Mouse (Mus musculus) megakaryocyte, embryonic 14.5 days (primary cell): ENCODE results near the gene Prkaa2.

Experiments
- FLI1 ChIP-seq: IDR thresholded peaks from 2 replicates; pipeline ENCODE4 v1.6.1; 2012; ENCODE audit warnings: low read length, inconsistent platforms, mixed read lengths
- GATA1 ChIP-seq: IDR thresholded peaks from 3 replicates; pipeline ENCODE4 v1.6.1; 2012; ENCODE audit warnings: mixed read lengths, low read length, inconsistent platforms, borderline replicate concordance

GRCm38 (mm10) chr4:105007360-105008018 is 102.2 kb downstream of the Prkaa2 start:
- no peak for TF ChIP-seq GATA1
- TF ChIP-seq FLI1 = no peak
